Mouse (Mus musculus): Measurements from ENCODE around the gene Os9. TPM values are rescaled to one million over a fixed set of nuclear protein-coding genes. Genes with fewer than 3 reads are reported as not detected.
"Not testable (repeated sequence)": the region's sequence is repeated elsewhere in the genome, so short reads cannot be mapped to it uniquely, and the experiment has no call there.

The Os9 gene
- polyA plus RNA-seq, 1 experiment: 53.9 TPM

- no peak for DNase-seq (ENCODE audit: low spot score)
Observed at GRCm38 (mm10) chr10:127145303-127145702, 24.4 kb upstream of the Os9 start.

DNA sequence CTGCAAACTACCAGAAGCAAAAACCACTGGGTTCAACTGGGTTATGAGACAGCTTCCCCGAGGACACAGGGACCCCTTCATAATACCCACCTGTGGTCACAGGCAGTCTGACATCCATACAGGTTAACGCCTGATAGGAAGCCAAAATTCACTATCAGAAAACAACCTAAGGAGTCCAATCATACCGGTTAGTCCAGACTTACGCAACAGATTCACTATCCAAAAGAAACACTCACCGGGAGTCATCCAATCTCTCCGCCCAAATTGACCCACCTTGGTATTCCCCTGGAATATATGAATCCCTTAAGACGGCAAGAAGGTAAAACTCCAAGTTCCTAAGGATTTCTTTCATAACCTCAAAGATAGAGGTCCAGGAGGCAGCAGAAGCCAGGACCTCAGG lies 23.6 kb upstream of the Os9 start:
- no peak for DNase-seq (ENCODE audit: low spot score)

- no peak for DNase-seq (ENCODE audit: low spot score)
Observed at GRCm38 (mm10) chr10:127143228-127143627, 22.3 kb upstream of the Os9 start.

GRCm38 (mm10) chr10:127141500-127141899 lies 20.6 kb upstream of the Os9 start:
- DNase-seq (ENCODE audit: low spot score): no peak

- no peak for DNase-seq (ENCODE audit: low spot score)
Observed at GRCm38 (mm10) chr10:127140971-127141370, 20.0 kb upstream of the Os9 start.

DNA sequence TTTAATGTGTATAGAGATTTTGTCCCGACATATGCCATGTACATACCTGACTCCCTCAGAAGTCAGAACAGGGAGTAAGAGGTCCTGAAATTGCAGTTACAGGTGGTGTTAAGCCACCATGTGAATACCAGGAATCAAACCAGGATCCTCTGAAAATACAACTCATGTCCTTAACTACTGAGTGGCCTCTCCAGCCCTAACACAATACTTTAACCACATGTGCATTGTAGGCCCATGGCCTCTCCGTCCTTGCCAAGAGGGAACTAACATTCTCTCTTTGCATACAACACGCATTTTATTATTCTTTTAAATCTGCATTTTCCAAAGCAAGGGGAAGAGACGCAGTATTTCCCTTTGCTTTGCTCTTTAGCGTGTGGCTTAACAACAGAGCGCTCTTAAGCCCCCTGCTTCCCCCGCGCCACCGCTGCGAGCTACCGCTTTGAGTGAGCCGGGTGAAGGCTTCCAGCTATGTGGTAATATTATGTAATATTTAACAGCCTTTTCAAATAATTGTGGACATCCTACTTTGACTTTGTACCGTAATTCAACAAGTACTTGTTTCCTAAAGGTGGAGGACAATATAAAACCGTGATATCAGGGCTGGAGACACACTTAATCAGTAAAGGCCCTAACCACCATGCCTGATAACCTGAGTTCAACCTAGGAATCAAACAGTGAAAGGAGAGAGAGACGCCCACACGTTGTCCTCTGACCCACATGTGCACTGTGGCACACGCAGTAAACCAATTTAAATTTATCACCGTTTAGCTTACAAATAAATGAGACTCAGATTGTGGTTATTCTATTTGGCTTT lies 17.6 kb upstream of the Os9 start:
- no peak for DNase-seq (ENCODE audit: low spot score)

GRCm38 (mm10) chr10:127137896-127138295 lies 17.0 kb upstream of the Os9 start:
- DNase-seq (ENCODE audit: low spot score): no peak

GRCm38 (mm10) chr10:127136510-127136909 lies 15.6 kb upstream of the Os9 start:
- no peak for DNase-seq (ENCODE audit: low spot score)

- no peak for DNase-seq (ENCODE audit: low spot score)
Observed at GRCm38 (mm10) chr10:127135118-127135836, 14.3 kb upstream of the Os9 start.

DNA sequence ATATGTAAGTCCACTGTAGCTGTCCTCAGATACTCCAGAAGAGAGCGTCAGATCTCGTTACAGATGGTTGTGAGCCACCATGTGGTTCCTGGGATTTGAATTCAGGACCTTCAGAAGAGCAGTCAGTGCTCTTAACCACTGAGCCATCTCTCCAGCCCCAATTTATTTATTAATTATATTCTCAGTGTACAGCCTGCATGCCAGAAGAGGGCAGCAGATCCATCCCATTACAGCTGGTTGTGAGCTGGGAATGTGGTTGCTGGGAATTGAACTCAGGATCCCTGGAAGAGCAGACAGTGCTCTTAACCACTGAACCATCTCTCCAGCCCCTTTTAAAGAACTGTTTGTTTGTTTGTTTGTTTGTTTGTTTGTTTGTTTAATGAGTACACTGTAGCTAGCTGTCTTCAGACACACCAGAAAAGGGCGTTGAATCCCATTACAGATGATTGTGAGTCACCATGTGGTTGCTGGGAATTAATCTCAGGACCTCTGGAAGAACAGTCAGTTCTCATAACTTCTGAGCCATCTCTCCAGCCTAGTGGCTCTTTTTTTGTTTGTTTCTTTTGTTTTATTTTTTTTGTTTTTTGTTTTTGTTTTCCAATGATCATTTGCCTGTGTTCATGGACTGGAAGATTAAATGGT lies 13.6 kb upstream of the Os9 start:
- DNase-seq (ENCODE audit: low spot score): not testable (repeated sequence)

DNA sequence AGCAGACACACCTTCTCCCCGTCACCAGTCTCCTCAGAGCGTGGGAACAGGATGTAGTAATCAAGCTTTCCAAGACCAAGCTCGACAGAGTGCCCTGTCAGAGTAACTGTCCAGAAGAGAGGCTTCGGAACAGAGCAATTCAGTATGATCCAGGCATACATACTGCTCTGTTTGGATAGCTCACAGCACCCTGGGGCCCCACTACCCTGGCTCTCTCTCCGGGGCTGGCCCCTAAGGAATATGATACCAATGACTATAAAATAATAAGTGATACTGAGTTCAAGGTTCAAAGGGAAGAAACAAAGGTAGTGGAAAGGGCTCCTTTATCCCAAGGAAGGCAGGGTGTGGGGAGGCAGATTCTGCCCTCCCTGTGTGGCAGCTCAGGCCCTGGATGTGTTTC lies 11.5 kb upstream of the Os9 start:
- no peak for DNase-seq (ENCODE audit: low spot score)

DNA sequence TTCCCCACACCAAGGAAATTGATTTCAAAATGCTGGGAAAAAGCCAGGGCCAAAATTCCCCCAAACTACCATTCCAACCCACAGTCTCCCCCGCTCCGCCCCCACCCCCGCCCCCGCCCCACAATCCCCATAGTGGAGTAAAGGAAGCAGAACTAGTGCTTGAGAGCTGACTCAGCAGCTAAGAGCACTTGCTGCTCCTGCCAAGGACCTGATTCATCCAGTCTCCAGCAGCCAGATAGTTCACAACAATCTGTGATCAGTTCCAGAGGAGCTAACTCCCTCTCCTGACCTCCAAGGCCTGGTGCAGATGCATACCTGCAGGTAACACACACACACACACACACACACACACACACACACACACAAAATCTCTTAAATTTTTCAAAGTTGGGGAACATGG lies 8.5 kb upstream of the Os9 start:
- DNase-seq (ENCODE audit: low spot score): no peak

DNA sequence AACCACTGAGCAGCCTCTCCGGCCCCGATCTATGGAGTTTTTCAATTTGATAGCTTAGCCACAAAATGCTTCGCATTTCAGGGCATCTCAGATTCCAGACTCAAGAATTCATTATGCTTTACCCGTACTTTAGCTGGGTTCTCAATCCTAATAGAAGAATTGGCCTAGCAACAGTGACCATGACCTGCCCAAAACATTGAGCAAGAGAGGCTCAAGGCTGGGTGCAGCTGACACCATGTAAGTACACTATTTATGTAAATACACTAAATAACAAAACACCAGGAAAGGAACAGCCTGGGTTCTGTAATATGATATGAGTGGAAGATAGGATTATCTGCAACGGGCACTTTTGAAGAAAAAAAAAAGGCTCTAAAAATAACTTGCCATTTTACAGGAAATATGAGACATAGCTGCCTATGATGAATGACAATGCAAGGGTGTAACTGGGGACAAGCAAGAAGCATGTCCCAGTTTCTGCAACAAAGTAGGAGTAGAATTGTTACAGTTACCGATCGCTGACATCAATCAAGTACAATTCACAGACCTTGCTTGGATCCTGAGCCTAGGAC lies 6.9 kb upstream of the Os9 start:
- no peak for DNase-seq (ENCODE audit: low spot score)

- no peak for DNase-seq (ENCODE audit: low spot score)
Observed at GRCm38 (mm10) chr10:127126579-127126978, 5.6 kb upstream of the Os9 start.

DNA sequence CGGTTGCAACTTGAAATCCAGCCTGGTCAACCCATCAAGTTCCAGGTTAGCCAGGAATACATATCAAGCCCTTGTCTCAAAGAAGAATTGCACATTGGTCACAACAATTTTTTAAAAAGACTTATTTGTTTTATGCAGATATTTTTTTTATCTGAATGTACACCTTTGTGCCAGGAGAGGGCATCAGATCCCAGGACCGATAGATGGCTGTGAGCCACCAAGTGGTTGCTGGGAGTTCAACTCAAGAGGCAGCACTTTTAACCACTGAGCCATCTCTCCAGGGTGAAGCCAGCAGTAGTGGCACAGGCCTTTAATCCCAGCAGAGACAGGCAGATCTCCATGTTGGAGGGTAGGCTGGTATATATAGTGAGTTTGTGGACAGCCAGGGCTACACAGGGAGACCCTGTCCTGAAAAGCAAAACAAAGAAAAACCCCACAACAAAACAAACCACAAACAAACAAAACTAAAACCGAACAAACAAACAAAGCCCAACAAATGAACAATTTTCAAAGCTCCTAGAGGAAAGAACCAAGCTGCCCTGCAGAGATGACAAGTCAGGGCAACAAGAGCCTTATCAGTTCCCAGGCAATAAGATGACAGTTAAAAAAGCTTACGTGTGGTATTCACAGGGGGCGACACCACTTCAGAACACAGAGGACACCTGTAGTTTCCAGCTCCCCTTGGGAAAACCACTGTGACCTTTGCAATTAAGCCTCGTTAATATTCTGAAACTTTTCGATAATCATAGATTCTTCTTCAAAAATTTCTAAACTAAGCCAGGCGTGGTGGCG lies 4.5 kb upstream of the Os9 start:
- no peak for DNase-seq (ENCODE audit: low spot score)

GRCm38 (mm10) chr10:127123436-127123805 lies 2.5 kb upstream of the Os9 start:
- no peak for DNase-seq (ENCODE audit: low spot score)

GRCm38 (mm10) chr10:127122784-127123435 lies 2.0 kb upstream of the Os9 start:
- no peak for DNase-seq (ENCODE audit: low spot score)

DNA sequence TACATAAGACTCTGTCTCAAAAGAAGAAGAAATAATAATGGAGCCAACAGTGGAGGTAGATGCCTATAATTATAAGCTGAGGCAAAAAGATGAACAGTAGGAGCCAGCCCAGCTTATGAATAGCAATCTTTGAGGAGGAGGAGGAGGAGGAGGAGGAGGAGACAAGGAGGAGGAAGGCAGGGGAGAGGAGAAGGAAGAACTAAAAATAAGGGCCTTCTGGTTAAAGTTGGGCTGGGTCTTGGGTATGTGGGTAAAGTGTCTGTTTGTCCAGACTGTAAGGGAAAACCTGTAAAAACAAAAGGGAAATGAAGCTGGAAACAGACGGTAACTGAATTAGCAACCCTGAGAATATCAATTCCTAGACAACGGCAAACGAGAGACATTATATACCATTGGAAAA lies 1.1 kb upstream of the Os9 start:
- no peak for DNase-seq (ENCODE audit: low spot score)

DNA sequence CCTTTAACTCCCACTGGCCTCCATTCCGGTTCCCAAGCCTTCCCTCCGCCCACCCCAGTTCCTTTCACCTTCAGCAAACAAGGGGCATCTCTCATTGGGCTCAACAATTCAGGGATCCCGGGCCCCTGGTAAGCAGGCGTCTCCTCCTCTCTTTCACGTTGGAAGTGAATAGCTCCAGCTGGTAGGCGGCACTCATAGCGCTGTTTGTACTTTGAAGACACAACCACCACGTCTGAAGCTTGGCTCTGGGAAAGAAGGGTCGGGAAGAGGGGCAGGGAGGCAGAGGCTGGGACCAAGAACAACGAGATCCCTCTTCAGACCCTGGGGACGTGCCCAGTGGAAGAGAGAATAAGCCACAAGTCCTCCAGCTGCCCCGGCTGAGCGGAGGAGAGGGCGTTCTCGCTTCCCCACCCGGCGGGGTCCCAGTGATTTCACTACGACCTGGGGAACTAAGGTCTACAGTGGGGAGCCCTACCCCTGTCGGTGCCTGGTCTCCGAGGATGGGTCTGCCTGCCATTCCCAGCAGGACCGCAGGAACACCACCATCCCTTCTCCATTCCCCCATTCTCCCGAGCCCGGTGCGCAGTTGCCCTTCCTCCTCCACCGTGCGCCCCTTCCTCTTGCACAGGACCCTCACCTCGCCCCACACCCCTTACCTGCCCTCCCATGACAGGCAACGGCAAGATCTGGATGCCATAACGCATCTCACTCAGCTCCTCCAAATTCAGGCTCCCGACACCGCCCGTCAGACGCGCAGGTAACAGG lies 448 bp downstream of the Os9 start:
- DNase-seq (ENCODE audit: low spot score): no peak

DNA sequence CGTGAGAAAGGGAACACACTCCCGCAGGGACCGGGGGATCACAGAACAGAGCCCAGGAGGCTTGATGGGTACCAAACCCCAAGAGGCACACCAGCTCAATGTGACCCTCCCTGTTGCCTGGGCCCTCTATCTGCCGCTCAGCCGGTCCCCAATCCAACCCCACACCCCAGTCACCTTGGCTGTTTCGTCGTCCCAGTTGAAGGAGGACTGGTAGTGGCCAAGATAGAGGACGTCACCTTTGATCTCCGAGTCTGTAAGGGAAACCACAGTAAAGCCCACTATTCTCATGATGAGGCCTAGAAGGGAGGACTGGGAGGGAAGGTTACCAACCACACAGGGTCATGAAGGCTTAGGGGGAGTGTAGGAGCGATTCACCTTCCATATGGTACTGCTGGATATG lies 1.7 kb downstream of the Os9 start:
- no peak for DNase-seq (ENCODE audit: low spot score)
